Mouse (Mus musculus) small intestine, adult 2 months (tissue): ENCODE data around the gene Dcun1d1.

Experiments used
- CTCF ChIP-seq: fragments of 200-500 bp; IDR thresholded peaks from 2 replicates; pipeline ENCODE4 v1.5.1; 2012; ENCODE audit warnings: low read depth, mild to moderate bottlenecking, control low read depth, inconsistent platforms, low read length, moderate library complexity, mixed read lengths; ENCODE audit not compliant: insufficient replicate concordance, insufficient read length; ENCODE audit errors: extremely low read depth
- POLR2A ChIP-seq: fragments of 200-500 bp; IDR thresholded peaks from 2 replicates; pipeline ENCODE4 v1.6.1; 2012; ENCODE audit warnings: low read depth, mild to moderate bottlenecking, control low read depth, inconsistent platforms, low read length, moderate library complexity

- TF ChIP-seq CTCF (no peak), POLR2A (no peak)
Observed at GRCm38 (mm10) chr3:35929406-35929805, 7.8 kb downstream of the Dcun1d1 start.
